Mouse (Mus musculus) midbrain, embryonic 16.5 days (tissue): ENCODE measurements at regions not wholly inside any gene's neighbourhood (a gene's known extent, or its start where the extent isn't known, plus 50 kb on each side); places are given as distances from the start of the nearest gene placed in this dataset.

ENCODE experiments used
- ATAC-seq: fragments of 200-750 bp; cut with Nextera tagmentation; 2 replicates; pipeline ENCODE4 v1.8.0; 2017; ENCODE audit warnings: moderate TSS enrichment
- H3K27ac ChIP-seq: fragments of 300-500 bp; sonication (generic); 2 replicates; pipeline ENCODE4 v1.5.1; 2014; ENCODE audit warnings: mild to moderate bottlenecking, low read length, mixed read lengths
- H3K27me3 ChIP-seq: fragments of 300-500 bp; sonication (generic); 2 replicates; pipeline ENCODE4 v1.6.1; 2014; ENCODE audit warnings: low read depth, low read length, mixed read lengths; ENCODE audit not compliant: control insufficient read depth, insufficient read depth
- H3K36me3 ChIP-seq: fragments of 300-500 bp; sonication (generic); 2 replicates; pipeline ENCODE4 v1.6.1; 2014; ENCODE audit warnings: mild to moderate bottlenecking, low read length, moderate library complexity, mixed read lengths; ENCODE audit not compliant: control insufficient read depth, insufficient read depth
- H3K4me1 ChIP-seq: fragments of 300-500 bp; sonication (generic); 2 replicates; pipeline ENCODE4 v1.6.1; 2014; ENCODE audit warnings: mild to moderate bottlenecking, low read length, mixed read lengths; ENCODE audit not compliant: control insufficient read depth, insufficient read depth
- H3K4me2 ChIP-seq: fragments of 300-500 bp; sonication (generic); 2 replicates; pipeline ENCODE4 v1.6.1; 2014; ENCODE audit warnings: mild to moderate bottlenecking, low read length, mixed read lengths
- H3K4me3 ChIP-seq: fragments of 300-500 bp; sonication (generic); 2 replicates; pipeline ENCODE4 v1.5.1; 2014; ENCODE audit warnings: low read depth, mild to moderate bottlenecking, low read length, moderate library complexity, mixed read lengths
- H3K9ac ChIP-seq: fragments of 300-500 bp; sonication (generic); 2 replicates; pipeline ENCODE4 v1.6.1; 2014; ENCODE audit warnings: low read depth, low read length, mixed read lengths
- H3K9me3 ChIP-seq: fragments of 300-500 bp; sonication (generic); replicated peaks from 2 replicates; pipeline ENCODE4 v1.6.1; 2014; ENCODE audit warnings: mild to moderate bottlenecking, low read length, mixed read lengths; ENCODE audit not compliant: control insufficient read depth, poor library complexity, severe bottlenecking
- WGBS: fragments of 180-500 bp; shearing (Covaris S2); extraction: QIAGEN DNeasy Blood & Tissue Kit; methylation state at CpG from one replicate; pipeline ENCODE4 v1.1.7; 2014; 5-methylcytosine and 5-hydroxymethylcytosine counted together

DNA sequence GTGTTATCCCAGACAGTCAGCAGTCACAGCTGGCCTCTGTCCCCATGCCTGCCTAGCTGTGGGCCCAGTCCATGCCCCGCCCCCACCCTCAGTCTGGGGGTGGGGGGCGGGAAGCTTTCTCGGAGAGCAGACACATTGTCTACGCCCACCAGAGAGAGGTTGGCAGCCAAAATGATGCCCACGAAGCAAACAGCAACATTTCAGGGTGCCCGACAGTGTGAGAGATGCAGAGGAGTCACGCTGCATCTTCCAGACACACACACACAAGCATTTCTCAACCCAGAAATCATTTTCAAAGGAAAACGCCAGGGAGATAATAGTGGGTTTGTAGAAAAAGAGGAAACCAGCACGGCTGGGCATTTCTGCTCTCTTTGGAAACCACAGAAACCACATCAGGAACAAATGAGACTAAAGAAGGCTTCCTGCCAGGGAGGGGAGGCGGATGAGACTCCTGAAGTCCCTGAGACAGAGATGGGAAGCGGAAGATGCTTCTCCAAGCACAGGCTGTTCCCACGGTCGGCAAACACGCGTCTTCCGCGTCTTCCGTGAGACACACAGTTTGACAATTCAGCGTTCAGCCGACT lies 152.1 kb upstream of the Agap1 start:
- no peaks in the 10 kb centered on the region for H3K36me3 ChIP-seq
- no peak overlapping the region for H3K9ac ChIP-seq
- no peak overlapping the region for H3K4me3 ChIP-seq
- 0 out of 2 replicates have a peak, but pooled peaks have one; percentile 36 for ATAC-seq
- peak overlapping the region; percentile 21; the same call in 1 of the 2 replicates for H3K27ac ChIP-seq
- H3K9me3 ChIP-seq: no peaks in the 10 kb centered on the region
- H3K4me1 ChIP-seq: 0 out of 2 replicates have a peak, but pooled peaks cover 3% of the 10 kb centered on the region
- H3K27me3 ChIP-seq: no peaks in the 10 kb centered on the region
- 61% methylated on average over 20 of the region's 20 CpGs for WGBS
- H3K4me2 ChIP-seq: peak overlapping the region; percentile 29

DNA sequence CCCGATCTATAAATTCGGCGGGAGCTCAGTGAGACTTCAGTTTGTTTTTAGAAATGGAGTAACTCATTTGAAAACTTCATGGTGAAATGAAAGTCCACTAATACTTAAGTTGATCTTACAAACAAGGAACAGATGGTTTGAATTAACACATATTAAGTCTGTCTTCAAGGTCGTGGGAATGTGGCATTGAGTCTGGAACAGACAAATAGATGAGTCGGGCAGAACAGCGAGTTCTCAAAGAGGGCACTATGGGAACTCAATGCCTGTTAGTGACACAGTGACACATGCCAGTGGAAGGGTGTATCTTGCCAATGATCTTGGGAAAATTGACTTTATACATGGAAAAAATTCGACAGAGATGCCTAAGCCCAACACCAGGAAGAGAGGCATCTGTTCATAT lies 149.4 kb upstream of the Agap1 start:
- Histone ChIP-seq H3K27ac (no peak overlapping the region), H3K36me3 (no peaks in the 10 kb centered on the region), H3K4me3 (no peak overlapping the region), H3K9ac (no peak overlapping the region), H3K4me2 (no peak overlapping the region), H3K27me3 (no peaks in the 10 kb centered on the region), H3K4me1 (0 out of 2 replicates have a peak, but pooled peaks cover 3% of the 10 kb centered on the region), H3K9me3 (no peaks in the 10 kb centered on the region)
- 81% methylated on average over 7 of the region's 7 CpGs for WGBS
- no peak for ATAC-seq

DNA sequence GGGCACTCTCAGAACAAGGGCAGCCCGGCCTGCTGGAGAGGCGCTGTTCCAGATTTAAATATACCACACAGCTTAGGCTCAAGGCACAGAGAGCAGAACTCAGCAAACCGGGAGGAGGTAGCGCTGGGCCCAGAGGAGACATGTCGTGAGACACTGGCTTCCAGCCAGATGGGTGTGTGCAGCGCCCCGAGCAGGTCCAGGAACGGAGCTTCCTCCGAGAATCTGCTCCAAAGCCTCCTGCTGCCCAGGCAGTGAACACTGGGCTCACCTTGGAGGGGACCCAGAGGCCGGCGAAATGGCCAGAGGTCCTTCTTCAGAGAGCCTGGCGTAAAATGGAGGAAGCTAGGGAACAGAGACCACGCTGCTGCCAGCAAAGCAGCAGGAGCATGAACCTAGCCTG lies 145.8 kb upstream of the Agap1 start:
- Histone ChIP-seq H3K27ac (no peak overlapping the region), H3K4me2 (peak overlapping the region; percentile 32; the same call in 1 of the 2 replicates), H3K9ac (peak overlapping the region; percentile 28; the same call in 1 of the 2 replicates), H3K4me1 (no peaks in the 10 kb centered on the region), H3K4me3 (no peak overlapping the region), H3K9me3 (no peaks in the 10 kb centered on the region), H3K36me3 (no peaks in the 10 kb centered on the region), H3K27me3 (no peaks in the 10 kb centered on the region)
- WGBS: 48% methylated on average over 13 of the region's 13 CpGs
- no peak for ATAC-seq

DNA sequence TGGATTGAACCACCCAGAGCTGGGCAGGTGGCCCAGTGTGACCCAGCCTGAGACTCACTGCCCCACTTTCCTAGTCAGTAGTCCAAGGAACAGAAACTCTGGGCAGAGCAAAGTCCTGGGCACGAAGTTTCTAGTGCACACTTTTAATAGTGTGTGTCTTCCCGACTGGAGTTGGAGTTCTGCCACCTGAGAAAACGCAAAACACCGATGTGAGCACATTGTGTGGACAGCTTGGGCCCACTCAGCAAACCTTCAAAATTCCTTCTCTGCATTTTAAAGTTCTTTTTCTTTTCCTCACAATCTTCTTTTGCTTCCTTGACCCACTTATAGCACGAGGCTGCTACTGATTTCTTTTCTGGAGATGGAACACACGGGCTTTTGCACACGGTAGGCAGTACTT lies 141.5 kb upstream of the Agap1 start:
- no peaks in the 10 kb centered on the region for H3K9me3 ChIP-seq
- no peak for ATAC-seq
- H3K27ac ChIP-seq: no peak overlapping the region
- no peak overlapping the region for H3K9ac ChIP-seq
- H3K36me3 ChIP-seq: no peaks in the 10 kb centered on the region
- no peak overlapping the region for H3K4me3 ChIP-seq
- WGBS: 85% methylated on average over 7 of the region's 7 CpGs
- no peaks in the 10 kb centered on the region for H3K4me1 ChIP-seq
- no peaks in the 10 kb centered on the region for H3K27me3 ChIP-seq
- H3K4me2 ChIP-seq: no peak overlapping the region

DNA sequence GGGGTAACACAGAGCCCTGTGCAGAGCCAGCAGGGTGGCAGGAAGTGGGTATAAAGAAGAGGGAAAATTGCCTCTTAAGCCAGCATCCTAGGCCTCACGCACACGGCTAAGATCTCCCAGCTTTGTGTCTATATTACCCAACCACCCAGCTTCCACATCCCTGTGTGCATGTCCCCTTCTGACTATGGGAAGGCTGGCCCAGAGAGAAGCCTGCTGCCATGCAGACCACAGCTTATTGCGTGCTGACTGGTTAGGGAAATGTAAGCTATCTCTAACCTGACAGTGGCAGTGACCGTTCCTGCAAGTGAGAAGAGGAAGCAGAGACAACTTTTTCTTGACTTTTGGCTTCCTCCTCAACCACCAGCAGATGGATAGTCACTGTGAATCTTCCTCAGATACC lies 136.7 kb upstream of the Agap1 start:
- Histone ChIP-seq H3K36me3 (no peaks in the 10 kb centered on the region), H3K9ac (no peak overlapping the region), H3K9me3 (no peaks in the 10 kb centered on the region), H3K4me1 (no peaks in the 10 kb centered on the region), H3K4me2 (no peak overlapping the region), H3K27ac (no peak overlapping the region), H3K4me3 (no peak overlapping the region), H3K27me3 (no peaks in the 10 kb centered on the region)
- no peak for ATAC-seq
- 90% methylated on average over 4 of the region's 4 CpGs for WGBS

DNA sequence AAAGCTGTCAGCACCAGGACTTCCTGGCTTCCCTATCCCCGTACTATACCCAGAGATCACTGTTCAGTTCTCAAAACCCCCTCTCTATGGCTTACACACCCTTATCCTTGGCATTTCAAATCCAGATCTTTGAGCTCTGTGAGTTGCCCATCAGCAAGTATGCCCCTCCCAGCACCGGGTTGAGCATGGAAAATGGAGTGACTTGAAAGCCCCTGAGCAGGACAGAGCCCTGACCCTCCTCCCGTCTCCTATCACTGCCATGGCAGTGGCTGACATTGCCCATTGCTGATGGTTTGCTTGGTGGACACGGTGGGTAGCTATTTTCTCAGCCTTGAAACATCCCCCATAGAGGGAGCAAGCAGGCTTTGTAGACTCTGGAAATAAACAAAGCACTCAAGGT lies 135.9 kb upstream of the Agap1 start:
- no peaks in the 10 kb centered on the region for H3K27me3 ChIP-seq
- no peak overlapping the region for H3K4me3 ChIP-seq
- 82% methylated on average over 4 of the region's 4 CpGs for WGBS
- no peaks in the 10 kb centered on the region for H3K36me3 ChIP-seq
- H3K4me1 ChIP-seq: no peaks in the 10 kb centered on the region
- no peak overlapping the region for H3K27ac ChIP-seq
- H3K9me3 ChIP-seq: no peaks in the 10 kb centered on the region
- no peak overlapping the region for H3K4me2 ChIP-seq
- ATAC-seq: no peak
- no peak overlapping the region for H3K9ac ChIP-seq

DNA sequence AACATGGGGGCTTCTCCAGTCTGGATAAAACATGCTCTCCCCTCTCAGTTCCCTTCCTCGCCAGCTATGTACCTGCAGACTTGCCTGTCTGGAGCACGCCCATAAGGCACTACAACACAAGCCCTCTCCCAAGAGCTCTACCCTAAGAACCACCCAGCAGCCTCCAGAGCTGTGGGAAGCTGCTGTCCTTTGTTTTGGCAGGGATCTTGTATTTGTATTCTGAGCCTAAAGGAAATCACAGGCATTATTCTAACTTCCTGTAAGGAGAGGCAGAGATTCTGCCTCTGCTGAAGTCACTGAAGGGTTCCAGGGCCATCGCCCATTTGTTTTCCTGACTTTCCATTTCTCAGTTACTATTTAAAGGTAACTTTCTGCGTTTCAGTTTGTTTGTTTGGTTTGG lies 132.0 kb upstream of the Agap1 start:
- H3K9ac ChIP-seq: no peak overlapping the region
- no peak overlapping the region for H3K27ac ChIP-seq
- H3K4me1 ChIP-seq: no peaks in the 10 kb centered on the region
- no peak overlapping the region for H3K4me2 ChIP-seq
- WGBS: 65% methylated on average over 4 of the region's 4 CpGs
- ATAC-seq: no peak
- H3K27me3 ChIP-seq: no peaks in the 10 kb centered on the region
- no peak overlapping the region for H3K4me3 ChIP-seq
- H3K9me3 ChIP-seq: no peaks in the 10 kb centered on the region
- no peaks in the 10 kb centered on the region for H3K36me3 ChIP-seq

DNA sequence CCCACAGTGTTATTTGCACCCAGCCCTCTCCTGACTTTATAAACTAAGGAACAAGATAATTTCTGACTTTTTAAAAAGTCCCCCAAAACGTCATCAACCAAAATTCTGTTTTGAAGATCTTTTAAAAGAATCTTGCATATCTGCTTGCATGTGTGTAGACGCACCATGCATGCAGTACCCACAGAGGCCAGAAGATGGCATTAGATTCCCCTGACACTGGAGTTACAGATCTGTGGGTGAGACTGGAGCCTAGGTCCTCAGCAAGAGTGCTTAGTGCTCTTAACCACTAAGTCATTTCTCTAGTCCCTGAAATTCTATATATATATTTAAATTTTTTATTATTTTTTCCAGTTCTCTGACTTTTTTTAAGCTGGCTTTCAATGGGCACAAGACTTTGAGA lies 131.5 kb upstream of the Agap1 start:
- no peaks in the 10 kb centered on the region for H3K9me3 ChIP-seq
- H3K9ac ChIP-seq: no peak overlapping the region
- H3K27ac ChIP-seq: no peak overlapping the region
- WGBS: 34% methylated on average over 2 of the region's 2 CpGs
- no peak for ATAC-seq
- no peaks in the 10 kb centered on the region for H3K36me3 ChIP-seq
- H3K27me3 ChIP-seq: no peaks in the 10 kb centered on the region
- no peak overlapping the region for H3K4me3 ChIP-seq
- no peak overlapping the region for H3K4me2 ChIP-seq
- H3K4me1 ChIP-seq: no peaks in the 10 kb centered on the region

DNA sequence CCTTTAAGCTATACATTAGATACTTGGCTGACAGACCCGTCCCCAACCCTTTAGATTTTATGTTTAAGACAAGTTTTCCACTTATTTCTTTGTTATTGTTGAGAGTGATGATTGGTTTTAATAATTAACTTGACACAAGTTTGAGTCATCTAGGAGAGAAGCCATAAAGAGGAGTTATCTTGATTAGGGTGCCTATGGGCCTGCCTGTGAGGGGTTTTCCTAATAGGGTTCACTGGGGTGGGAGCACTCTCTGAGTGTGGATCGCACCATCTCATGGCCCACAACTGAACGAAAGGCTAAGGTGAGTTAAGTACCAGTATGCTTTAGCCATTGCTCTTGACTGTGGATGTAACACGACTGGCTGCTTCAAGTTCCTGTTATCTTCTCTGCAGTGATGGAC lies 123.3 kb upstream of the Agap1 start:
- H3K4me2 ChIP-seq: no peak overlapping the region
- H3K9me3 ChIP-seq: no peaks in the 10 kb centered on the region
- H3K27ac ChIP-seq: no peak overlapping the region
- WGBS: 96% methylated on average over 4 of the region's 4 CpGs
- ATAC-seq: no peak
- peaks cover 3% of the 10 kb centered on the region; the same call in 1 of the 2 replicates for H3K4me1 ChIP-seq
- H3K4me3 ChIP-seq: no peak overlapping the region
- no peaks in the 10 kb centered on the region for H3K27me3 ChIP-seq
- H3K9ac ChIP-seq: no peak overlapping the region
- H3K36me3 ChIP-seq: no peaks in the 10 kb centered on the region
